Mouse (Mus musculus): ENCODE measurements around the gene Tprn. TPM values are rescaled to one million over a fixed set of nuclear protein-coding genes. Genes with fewer than 3 reads are reported as not detected.

Tprn gene
- polyA plus RNA-seq, 1 experiment from 2014 or later = 4.5 TPM

DNA sequence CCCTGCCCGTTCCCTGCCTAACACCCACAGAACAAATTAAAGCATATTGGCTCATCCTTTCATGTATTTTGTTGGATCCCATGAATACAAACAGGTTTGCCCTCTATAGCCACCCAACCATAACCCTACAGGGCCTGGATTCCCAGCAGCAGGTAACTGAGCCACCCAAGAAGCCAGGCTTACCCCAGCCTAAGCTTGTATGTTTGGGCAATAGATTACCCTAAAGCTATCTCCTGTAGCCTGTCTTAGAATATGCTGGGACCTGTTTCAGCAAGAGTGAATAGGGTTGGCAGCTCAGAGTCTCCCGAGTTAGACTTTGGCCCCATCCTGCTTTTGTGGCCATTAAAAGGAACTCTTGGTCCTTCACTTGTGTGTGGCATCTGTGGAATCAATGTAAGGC lies 23.1 kb downstream of the Tprn start:
- Histone ChIP-seq H3K27me3 (ENCODE audit: control insufficient read depth, insufficient read depth, low read length) (peaks cover 28% of the 10 kb centered on the region), H3K4me3 (ENCODE audit: low read depth, low read length) (no peak overlapping the region), H3K4me1 (ENCODE audit: control insufficient read depth, insufficient read depth, low read length) (no peaks in the 10 kb centered on the region), H3K9ac (ENCODE audit: low read length) (no peak overlapping the region), H3K4me2 (no peak overlapping the region), H3K27ac (ENCODE audit: low read depth, low read length) (no peak overlapping the region), H3K36me3 (ENCODE audit: control insufficient read depth, insufficient read depth, low read length) (peaks cover 32% of the 10 kb centered on the region), H3K9me3 (ENCODE audit: control insufficient read depth, low read length) (no peaks in the 10 kb centered on the region)
- ATAC-seq (ENCODE audit: low FRiP score) (no peak), DNase-seq (ENCODE audit: low spot score, missing footprints) (no peak)
- 89% methylated on average over 2 of the region's 2 CpGs for WGBS

DNA sequence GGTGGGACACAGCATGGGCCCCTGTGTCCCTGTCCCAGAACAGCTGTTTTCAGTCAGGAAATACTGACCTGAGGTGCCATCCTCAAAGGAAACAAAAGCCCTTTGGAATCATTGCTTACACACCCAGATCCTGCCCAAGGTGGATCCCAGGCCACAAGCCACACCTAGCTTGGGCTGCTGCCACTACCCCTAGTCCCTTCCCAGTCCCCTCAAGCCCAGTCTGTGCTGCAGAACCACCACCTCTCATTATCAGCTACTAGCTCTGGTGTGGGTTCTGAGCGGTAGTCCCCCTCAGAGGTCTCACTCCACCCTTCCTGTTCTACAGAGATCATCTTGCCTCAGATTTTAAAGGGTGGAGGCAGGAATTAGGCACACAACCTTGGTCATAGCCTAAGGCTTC lies 23.9 kb downstream of the Tprn start:
- Histone ChIP-seq H3K4me3 (ENCODE audit: low read depth, low read length) (no peak overlapping the region), H3K4me1 (ENCODE audit: control insufficient read depth, insufficient read depth, low read length) (no peaks in the 10 kb centered on the region), H3K27me3 (ENCODE audit: control insufficient read depth, insufficient read depth, low read length) (peaks cover 35% of the 10 kb centered on the region), H3K9ac (ENCODE audit: low read length) (no peak overlapping the region), H3K36me3 (ENCODE audit: control insufficient read depth, insufficient read depth, low read length) (peaks cover 27% of the 10 kb centered on the region), H3K4me2 (no peak overlapping the region), H3K27ac (ENCODE audit: low read depth, low read length) (no peak overlapping the region), H3K9me3 (ENCODE audit: control insufficient read depth, low read length) (no peaks in the 10 kb centered on the region)
- WGBS = 81% methylated on average over 1 of the region's 1 CpGs
- ATAC-seq (ENCODE audit: low FRiP score) (no peak), DNase-seq (ENCODE audit: low spot score, missing footprints) (no peak)

DNA sequence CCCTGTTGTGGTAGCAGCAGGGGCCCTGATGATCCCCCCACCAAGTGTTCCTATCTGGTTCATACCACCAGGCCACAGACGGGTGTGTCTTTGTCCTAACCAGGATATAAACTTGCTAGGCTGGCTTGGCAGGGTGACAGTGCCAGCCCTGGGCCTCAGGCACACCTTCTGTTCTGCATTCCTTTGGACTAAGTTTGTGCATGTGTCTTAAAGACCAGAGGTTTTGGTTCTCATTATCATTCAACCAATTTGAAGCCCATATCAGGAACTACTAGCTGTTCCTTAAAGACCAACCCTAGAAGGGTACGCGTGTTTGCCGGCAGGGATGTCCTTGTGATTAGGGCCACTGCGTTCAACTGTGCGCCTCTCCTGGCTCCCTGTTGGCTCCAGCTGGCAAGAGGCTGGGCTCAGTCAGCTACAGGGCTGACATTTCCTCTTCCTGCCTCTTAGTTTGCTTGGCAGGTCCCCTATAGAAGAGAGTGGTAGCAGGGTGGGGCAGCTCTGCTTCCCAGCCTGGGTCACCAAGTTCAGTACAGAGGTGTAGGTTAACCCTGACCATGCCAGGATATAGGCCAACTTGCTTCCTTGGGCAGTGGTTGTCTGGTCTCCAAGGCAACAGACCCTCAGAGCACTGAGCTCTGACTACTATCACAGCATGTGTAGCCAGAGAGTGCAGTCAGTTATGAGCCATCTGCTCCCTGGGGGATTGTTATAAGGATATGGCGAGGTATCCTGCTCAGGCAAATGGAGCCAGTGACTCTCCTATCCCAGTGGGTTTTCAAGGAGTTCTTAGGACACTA lies 24.6 kb downstream of the Tprn start:
- H3K27ac ChIP-seq (ENCODE audit: low read depth, low read length) = no peak overlapping the region
- 62% methylated on average over 7 of the region's 7 CpGs for whole genome bisulfite sequencing
- no peak overlapping the region for H3K4me2 ChIP-seq
- H3K36me3 ChIP-seq (ENCODE audit: control insufficient read depth, insufficient read depth, low read length) = peaks cover 24% of the 10 kb centered on the region
- DNase-seq (ENCODE audit: low spot score, missing footprints) = no peak
- H3K27me3 ChIP-seq (ENCODE audit: control insufficient read depth, insufficient read depth, low read length) = peaks cover 43% of the 10 kb centered on the region
- H3K9ac ChIP-seq (ENCODE audit: low read length) = no peak overlapping the region
- H3K9me3 ChIP-seq (ENCODE audit: control insufficient read depth, low read length) = no peaks in the 10 kb centered on the region
- no peak for ATAC-seq (ENCODE audit: low FRiP score)
- H3K4me3 ChIP-seq (ENCODE audit: low read depth, low read length) = no peak overlapping the region
- peaks cover under 1% of the 10 kb centered on the region; the same call in 1 of the 2 replicates for H3K4me1 ChIP-seq (ENCODE audit: control insufficient read depth, insufficient read depth, low read length)

- Histone ChIP-seq H3K27me3 (ENCODE audit: control insufficient read depth, insufficient read depth, low read length) (peaks cover 51% of the 10 kb centered on the region), H3K4me1 (ENCODE audit: control insufficient read depth, insufficient read depth, low read length) (peaks cover 5% of the 10 kb centered on the region; the same call in 1 of the 2 replicates), H3K9me3 (ENCODE audit: control insufficient read depth, low read length) (no peaks in the 10 kb centered on the region), H3K36me3 (ENCODE audit: control insufficient read depth, insufficient read depth, low read length) (peaks cover 21% of the 10 kb centered on the region), H3K27ac (ENCODE audit: low read depth, low read length) (no peak within 1 kb of the TSS), H3K9ac (ENCODE audit: low read length) (no peak within 1 kb of the TSS), H3K4me3 (ENCODE audit: low read depth, low read length) (no peak within 1 kb of the TSS), H3K4me2 (no peak within 1 kb of the TSS)
- 81% methylated on average over 6 of the region's 6 CpGs for WGBS
- ATAC-seq (ENCODE audit: low FRiP score) (no peak), DNase-seq (ENCODE audit: low spot score, missing footprints) (no peak)
Measured at GRCm38 (mm10) chr2:25287927-25288649, 25.7 kb downstream of the Tprn start, which contains the start of gene Tmem210. Gene Tmem210, plus strand, starts transcription at chr2:25288145.

DNA sequence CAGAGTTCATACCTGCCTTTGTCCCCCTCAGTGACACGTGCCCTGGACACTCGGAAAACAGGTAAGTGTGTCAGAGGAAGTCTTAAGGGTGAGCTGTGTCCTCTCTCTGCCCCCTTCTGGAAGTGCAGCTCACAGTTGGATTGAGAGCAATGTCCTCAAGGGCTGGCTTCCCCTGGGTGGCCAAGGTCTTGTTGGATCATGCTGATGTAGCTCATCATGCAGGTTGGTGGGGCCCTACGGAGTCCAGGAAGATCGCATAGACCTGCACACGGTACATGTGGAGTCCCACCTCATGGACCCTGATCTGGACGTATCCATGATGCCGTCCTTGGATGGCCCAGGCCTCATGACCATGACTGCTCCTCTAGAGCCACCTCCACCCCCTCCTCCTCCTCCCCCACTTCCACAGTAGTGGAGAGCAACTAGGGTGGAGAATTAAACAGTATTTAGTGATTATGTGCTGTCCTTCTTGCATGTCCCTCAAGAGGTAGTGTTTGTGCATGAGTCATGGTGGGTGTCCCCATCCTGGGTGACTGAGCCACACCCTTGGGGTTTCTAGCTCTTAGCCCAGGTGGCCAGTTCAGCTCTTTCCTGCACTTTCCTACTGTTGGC lies 26.4 kb downstream of the Tprn start:
- no peak for DNase-seq (ENCODE audit: low spot score, missing footprints)
- Histone ChIP-seq H3K4me1 (ENCODE audit: control insufficient read depth, insufficient read depth, low read length) (peaks cover 5% of the 10 kb centered on the region; the same call in 1 of the 2 replicates), H3K36me3 (ENCODE audit: control insufficient read depth, insufficient read depth, low read length) (peaks cover 19% of the 10 kb centered on the region), H3K9ac (ENCODE audit: low read length) (no peak overlapping the region), H3K4me3 (ENCODE audit: low read depth, low read length) (no peak overlapping the region), H3K27me3 (ENCODE audit: control insufficient read depth, insufficient read depth, low read length) (peaks cover 54% of the 10 kb centered on the region), H3K9me3 (ENCODE audit: control insufficient read depth, low read length) (no peaks in the 10 kb centered on the region), H3K27ac (ENCODE audit: low read depth, low read length) (no peak overlapping the region), H3K4me2 (no peak overlapping the region)
- ATAC-seq (ENCODE audit: low FRiP score) = no peak
- WGBS = 77% methylated on average over 7 of the region's 7 CpGs

DNA sequence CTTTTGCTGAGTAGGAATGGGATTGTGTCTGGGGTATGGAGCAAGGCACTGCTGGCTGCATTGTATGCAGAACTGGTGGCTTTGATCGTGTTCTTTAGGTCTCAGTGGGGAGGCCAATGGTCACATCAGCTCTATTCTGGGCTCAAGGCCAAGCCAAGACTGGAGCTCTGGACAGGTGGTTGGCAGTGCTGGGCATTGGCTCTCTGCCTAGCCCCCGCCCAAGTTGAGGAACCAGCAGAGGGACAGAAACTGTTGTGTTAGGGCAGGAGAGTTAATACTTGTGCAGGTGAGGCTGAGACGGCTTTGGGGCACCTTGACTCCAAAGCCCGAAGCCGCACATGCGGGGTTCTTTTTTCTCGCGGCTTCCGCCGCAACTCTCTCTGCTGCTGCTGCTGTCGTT lies 27.2 kb downstream of the Tprn start, which contains the start of gene Lrrc26:
Gene Lrrc26, plus strand, starts transcription at position 265 of the 400 bp plus-strand sequence.
- WGBS = 10% methylated on average over 11 of the region's 11 CpGs
- no peaks in the 10 kb centered on the region for H3K9me3 ChIP-seq (ENCODE audit: control insufficient read depth, low read length)
- no peak within 1 kb of the TSS for H3K27ac ChIP-seq (ENCODE audit: low read depth, low read length)
- DNase-seq (ENCODE audit: low spot score, missing footprints) (peak; percentile 82), ATAC-seq (ENCODE audit: low FRiP score) (no peak)
- H3K36me3 ChIP-seq (ENCODE audit: control insufficient read depth, insufficient read depth, low read length) = peaks cover 14% of the 10 kb centered on the region
- H3K9ac ChIP-seq (ENCODE audit: low read length) = no peak within 1 kb of the TSS
- H3K27me3 ChIP-seq (ENCODE audit: control insufficient read depth, insufficient read depth, low read length) = peaks cover 56% of the 10 kb centered on the region
- H3K4me3 ChIP-seq (ENCODE audit: low read depth, low read length) = no peak within 1 kb of the TSS
- peaks cover 5% of the 10 kb centered on the region; the same call in 1 of the 2 replicates for H3K4me1 ChIP-seq (ENCODE audit: control insufficient read depth, insufficient read depth, low read length)
- H3K4me2 ChIP-seq = no peak within 1 kb of the TSS

DNA sequence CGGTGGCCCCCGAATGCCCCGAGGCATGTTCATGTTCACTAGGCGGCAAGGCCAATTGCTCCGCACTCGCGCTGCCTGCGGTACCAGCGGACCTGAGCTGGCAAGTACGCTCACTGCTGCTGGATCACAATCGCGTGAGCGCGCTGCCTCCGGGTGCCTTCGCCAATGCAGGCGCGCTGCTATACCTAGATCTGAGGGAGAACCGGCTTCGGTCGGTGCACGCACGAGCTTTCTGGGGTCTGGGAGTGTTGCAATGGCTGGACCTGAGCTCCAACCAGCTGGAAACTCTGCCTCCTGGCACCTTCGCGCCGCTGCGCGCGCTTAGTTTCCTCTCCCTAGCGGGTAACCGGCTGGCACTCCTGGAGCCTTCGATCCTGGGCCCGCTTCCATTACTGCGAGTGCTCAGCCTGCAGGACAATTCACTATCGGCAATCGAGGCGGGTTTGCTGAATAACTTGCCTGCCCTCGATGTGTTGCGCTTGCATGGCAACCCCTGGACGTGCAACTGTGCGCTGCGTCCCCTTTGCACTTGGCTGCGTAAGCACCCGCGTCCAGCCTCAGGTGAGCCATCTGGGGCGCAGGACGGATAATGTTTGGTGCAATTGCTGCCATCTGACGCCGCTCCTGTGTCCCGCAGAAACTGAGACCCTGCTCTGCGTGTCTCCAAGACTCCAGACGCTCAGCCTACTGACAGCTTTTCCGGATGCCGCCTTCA lies 27.8 kb downstream of the Tprn start:
- H3K27me3 ChIP-seq (ENCODE audit: control insufficient read depth, insufficient read depth, low read length) = peaks cover 56% of the 10 kb centered on the region
- no peak overlapping the region for H3K9ac ChIP-seq (ENCODE audit: low read length)
- DNase-seq (ENCODE audit: low spot score, missing footprints) (peak; percentile 89), ATAC-seq (ENCODE audit: low FRiP score) (no peak)
- H3K4me2 ChIP-seq = no peak overlapping the region
- H3K9me3 ChIP-seq (ENCODE audit: control insufficient read depth, low read length) = no peaks in the 10 kb centered on the region
- peaks cover 10% of the 10 kb centered on the region; the same call in 1 of the 2 replicates for H3K36me3 ChIP-seq (ENCODE audit: control insufficient read depth, insufficient read depth, low read length)
- peaks cover 5% of the 10 kb centered on the region; the same call in 1 of the 2 replicates for H3K4me1 ChIP-seq (ENCODE audit: control insufficient read depth, insufficient read depth, low read length)
- H3K27ac ChIP-seq (ENCODE audit: low read depth, low read length) = no peak overlapping the region
- no peak overlapping the region for H3K4me3 ChIP-seq (ENCODE audit: low read depth, low read length)
- WGBS = 2% methylated on average over 54 of the region's 54 CpGs

GRCm38 (mm10) chr2:25290816-25291130 lies 28.4 kb downstream of the Tprn start:
- ATAC-seq (ENCODE audit: low FRiP score) (no peak), DNase-seq (ENCODE audit: low spot score, missing footprints) (no peak)
- no peak overlapping the region for H3K4me2 ChIP-seq
- 2% methylated on average over 18 of the region's 18 CpGs for WGBS
- H3K36me3 ChIP-seq (ENCODE audit: control insufficient read depth, insufficient read depth, low read length) = peaks cover 6% of the 10 kb centered on the region; the same call in 1 of the 2 replicates
- no peaks in the 10 kb centered on the region for H3K9me3 ChIP-seq (ENCODE audit: control insufficient read depth, low read length)
- H3K4me3 ChIP-seq (ENCODE audit: low read depth, low read length) = no peak overlapping the region
- no peak overlapping the region for H3K9ac ChIP-seq (ENCODE audit: low read length)
- H3K27me3 ChIP-seq (ENCODE audit: control insufficient read depth, insufficient read depth, low read length) = peaks cover 56% of the 10 kb centered on the region
- H3K4me1 ChIP-seq (ENCODE audit: control insufficient read depth, insufficient read depth, low read length) = peaks cover 5% of the 10 kb centered on the region; the same call in 1 of the 2 replicates
- H3K27ac ChIP-seq (ENCODE audit: low read depth, low read length) = no peak overlapping the region

Measured in midbrain, embryonic 11.5 days (tissue).